Mouse (Mus musculus) heart, embryonic 11.5 days (tissue): ENCODE measurements around the gene Gm17018. TPM values are rescaled to one million over a fixed set of nuclear protein-coding genes. Genes with fewer than 3 reads are reported as not detected.
"Not testable (repeated sequence)": the region's sequence is repeated elsewhere in the genome, so short reads cannot be mapped to it uniquely, and the experiment has no call there.

Experiments
- ATAC-seq: fragments of 200-750 bp; cut with Nextera tagmentation; replicated peaks from 2 replicates; pipeline ENCODE4 v1.8.0; 2017; ENCODE audit warnings: moderate library complexity; ENCODE audit not compliant: insufficient number of reproducible peaks, low FRiP score, low TSS enrichment
- H3K27ac ChIP-seq: fragments of 300-500 bp; sonication (generic); 2 replicates; pipeline ENCODE4 v1.5.1; 2014; ENCODE audit warnings: mild to moderate bottlenecking, low read depth, low read length
- H3K27me3 ChIP-seq: fragments of 300-500 bp; sonication (generic); 2 replicates; pipeline ENCODE4 v1.6.1; 2014; ENCODE audit warnings: mild to moderate bottlenecking, low read length, mixed read lengths; ENCODE audit not compliant: control insufficient read depth, insufficient read depth
- H3K36me3 ChIP-seq: fragments of 300-500 bp; sonication (generic); 2 replicates; pipeline ENCODE4 v1.6.1; 2014; ENCODE audit warnings: mild to moderate bottlenecking, low read length, moderate library complexity, mixed read lengths; ENCODE audit not compliant: control insufficient read depth, insufficient read depth
- H3K4me1 ChIP-seq: fragments of 300-500 bp; sonication (generic); 2 replicates; pipeline ENCODE4 v1.6.1; 2014; ENCODE audit warnings: low read length; ENCODE audit not compliant: control insufficient read depth, insufficient read depth
- H3K4me2 ChIP-seq: fragments of 300-500 bp; sonication (generic); 2 replicates; pipeline ENCODE4 v1.6.1; 2014; ENCODE audit warnings: mild to moderate bottlenecking, moderate library complexity
- H3K4me3 ChIP-seq: fragments of 300-500 bp; sonication (generic); 2 replicates; pipeline ENCODE4 v1.5.1; 2014; ENCODE audit warnings: low read depth, low read length
- H3K9ac ChIP-seq: fragments of 300-500 bp; sonication (generic); 2 replicates; pipeline ENCODE4 v1.6.1; 2014; ENCODE audit warnings: mild to moderate bottlenecking, low read depth, low read length, moderate library complexity
- H3K9me3 ChIP-seq: fragments of 300-500 bp; sonication (generic); replicated peaks from 2 replicates; pipeline ENCODE4 v1.6.1; 2016; ENCODE audit warnings: low read length; ENCODE audit not compliant: control insufficient read depth
- WGBS: fragments of 180-500 bp; shearing (Covaris S2); extraction: QIAGEN DNeasy Blood & Tissue Kit; methylation state at CpG from one replicate; pipeline ENCODE4 v1.1.7; 2014; ENCODE audit not compliant: insufficient replicate concordance; 5-methylcytosine and 5-hydroxymethylcytosine counted together
- polyA plus RNA-seq: library from polyadenylated mRNA; unstranded; fragments of >200 nt; fragmentation: Nextera tagmentation; extraction: Ambion mirVana; gene quantifications from 2 replicates; pipeline ENCODE4 v1.2.1, GENCODE M21; 2014

Gm17018 gene
- polyA plus RNA-seq, 1 experiment from 2014 or later: 35.1 TPM

DNA sequence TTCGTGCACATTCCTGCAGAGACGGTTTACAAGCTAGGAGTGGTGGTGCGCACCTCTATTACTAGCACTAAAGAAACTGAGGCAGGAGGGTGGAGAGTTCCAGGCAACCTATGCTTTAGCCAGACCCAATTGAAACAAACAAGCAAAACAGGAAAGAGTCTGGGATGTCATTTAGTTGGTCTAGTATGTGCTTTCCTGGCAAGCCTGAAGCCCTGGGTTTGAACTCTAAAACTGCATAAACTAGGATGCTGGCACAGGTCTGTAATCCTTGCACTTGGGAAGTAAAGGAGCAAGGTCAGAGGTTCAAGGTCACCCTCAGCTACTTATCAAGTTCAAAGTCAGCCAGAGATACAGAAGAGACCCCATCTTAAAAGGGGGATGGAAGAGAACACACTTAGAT, 18.4 kb upstream of the Gm17018 start:
- Histone ChIP-seq H3K27me3 (peaks cover 68% of the 10 kb centered on the region), H3K4me3 (peak overlapping the region; percentile 44), H3K9ac (peak overlapping the region; percentile 25), H3K36me3 (no peaks in the 10 kb centered on the region), H3K9me3 (no peaks in the 10 kb centered on the region), H3K4me1 (peaks cover 7% of the 10 kb centered on the region), H3K4me2 (peak overlapping the region; percentile 78), H3K27ac (no peak overlapping the region)
- WGBS: 22% methylated on average over 3 of the region's 3 CpGs
- no peak for ATAC-seq

DNA sequence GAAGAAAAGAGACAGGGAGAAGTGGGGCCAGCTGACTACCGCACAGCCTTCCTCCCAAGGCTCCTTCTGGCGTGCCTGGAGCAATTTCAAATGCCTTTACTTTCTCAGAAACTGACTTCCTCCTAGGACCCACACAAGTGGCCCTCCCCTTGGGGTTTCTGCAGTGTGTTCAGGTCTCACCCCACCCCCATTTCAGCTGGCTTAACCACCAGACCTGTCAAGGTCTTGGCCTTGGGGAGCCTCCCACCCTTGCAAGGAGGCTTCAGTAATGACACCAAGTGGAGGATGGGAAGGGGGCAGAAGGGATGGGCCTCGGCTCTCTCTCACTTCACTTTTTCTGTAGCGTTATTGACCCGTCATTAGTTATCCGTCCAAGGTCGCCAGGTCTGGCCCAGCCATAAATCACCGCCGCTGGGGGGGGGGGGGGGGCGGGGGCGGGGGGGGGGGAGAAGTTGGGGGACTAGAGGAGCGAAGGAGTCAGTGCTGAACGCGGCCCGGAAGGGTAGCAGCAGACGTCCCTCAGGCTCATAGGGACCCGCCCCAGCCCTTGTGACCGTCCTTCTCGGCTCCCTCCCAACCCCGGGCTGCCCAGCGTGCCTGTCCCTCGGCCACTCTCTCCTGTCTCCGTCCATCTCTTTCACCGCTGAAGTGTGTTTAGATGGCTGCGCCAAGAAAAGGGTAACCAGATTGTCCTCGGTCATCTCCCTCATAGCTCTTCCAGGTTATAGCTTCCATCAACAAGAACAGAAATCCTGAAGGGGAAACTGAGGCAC, 16.1 kb upstream of the Gm17018 start:
- Histone ChIP-seq H3K27ac (no peak overlapping the region), H3K9ac (no peak overlapping the region), H3K9me3 (no peaks in the 10 kb centered on the region), H3K27me3 (peaks cover 61% of the 10 kb centered on the region), H3K4me2 (peak overlapping the region; percentile 72), H3K4me3 (peak overlapping the region; percentile 34), H3K4me1 (peaks cover 7% of the 10 kb centered on the region), H3K36me3 (no peaks in the 10 kb centered on the region)
- ATAC-seq: no peak; the same call in 1 of the 2 replicates
- 1% methylated on average over 19 of the region's 26 CpGs for WGBS

DNA sequence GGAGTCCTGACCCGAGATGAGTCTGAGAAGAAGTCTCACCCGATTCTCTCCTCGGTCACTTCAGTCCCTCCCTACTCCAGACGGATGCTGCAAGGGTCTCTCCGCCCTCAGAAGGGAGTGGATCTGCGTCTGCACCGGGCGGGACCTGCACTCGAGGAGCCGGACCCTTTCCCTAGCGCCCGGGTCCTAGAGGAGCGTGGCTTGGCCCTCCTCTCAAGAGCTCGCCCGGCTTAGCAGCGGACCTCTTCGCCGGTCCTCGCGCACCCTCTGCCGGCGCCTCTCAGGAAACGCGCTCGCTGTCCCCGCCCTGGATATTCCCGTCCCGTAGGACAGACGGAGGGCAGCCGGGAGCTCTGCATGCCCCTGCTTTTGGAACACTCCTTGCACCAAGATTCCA, 15.5 kb upstream of the Gm17018 start:
- Histone ChIP-seq H3K27me3 (peaks cover 58% of the 10 kb centered on the region), H3K9me3 (no peaks in the 10 kb centered on the region), H3K4me2 (peak overlapping the region; percentile 72), H3K4me3 (peak overlapping the region; percentile 34), H3K9ac (no peak overlapping the region), H3K36me3 (no peaks in the 10 kb centered on the region), H3K4me1 (peaks cover 7% of the 10 kb centered on the region), H3K27ac (no peak overlapping the region)
- under 1% methylated on average over 30 of the region's 30 CpGs for WGBS
- ATAC-seq: peak; percentile 53

DNA sequence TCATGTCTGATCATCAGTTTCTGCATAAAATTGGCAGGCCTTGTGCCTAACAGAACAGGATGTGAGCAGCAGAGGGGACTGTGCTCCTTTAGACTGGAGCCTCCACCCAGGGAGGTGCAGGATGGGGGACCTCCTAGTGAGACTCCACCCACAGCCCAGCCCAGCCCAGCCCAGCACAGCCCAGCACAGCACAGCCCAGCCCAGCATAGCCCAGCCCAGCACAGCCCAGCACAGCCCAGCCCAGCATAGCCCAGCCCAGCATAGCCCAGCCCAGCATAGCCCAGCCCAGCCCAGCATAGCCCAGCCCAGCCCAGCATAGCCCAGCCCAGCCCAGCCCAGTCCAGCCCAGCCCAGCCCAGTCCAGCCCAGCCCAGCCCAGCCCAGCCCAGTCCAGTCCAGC, 12.2 kb upstream of the Gm17018 start:
- H3K4me2 ChIP-seq, H3K9me3 ChIP-seq, H3K9ac ChIP-seq, H3K27ac ChIP-seq, H3K4me3 ChIP-seq, H3K36me3 ChIP-seq, H3K4me1 ChIP-seq: not testable (repeated sequence)
- peak; percentile 79 for ATAC-seq
- peaks cover 27% of the 10 kb centered on the region for H3K27me3 ChIP-seq

DNA sequence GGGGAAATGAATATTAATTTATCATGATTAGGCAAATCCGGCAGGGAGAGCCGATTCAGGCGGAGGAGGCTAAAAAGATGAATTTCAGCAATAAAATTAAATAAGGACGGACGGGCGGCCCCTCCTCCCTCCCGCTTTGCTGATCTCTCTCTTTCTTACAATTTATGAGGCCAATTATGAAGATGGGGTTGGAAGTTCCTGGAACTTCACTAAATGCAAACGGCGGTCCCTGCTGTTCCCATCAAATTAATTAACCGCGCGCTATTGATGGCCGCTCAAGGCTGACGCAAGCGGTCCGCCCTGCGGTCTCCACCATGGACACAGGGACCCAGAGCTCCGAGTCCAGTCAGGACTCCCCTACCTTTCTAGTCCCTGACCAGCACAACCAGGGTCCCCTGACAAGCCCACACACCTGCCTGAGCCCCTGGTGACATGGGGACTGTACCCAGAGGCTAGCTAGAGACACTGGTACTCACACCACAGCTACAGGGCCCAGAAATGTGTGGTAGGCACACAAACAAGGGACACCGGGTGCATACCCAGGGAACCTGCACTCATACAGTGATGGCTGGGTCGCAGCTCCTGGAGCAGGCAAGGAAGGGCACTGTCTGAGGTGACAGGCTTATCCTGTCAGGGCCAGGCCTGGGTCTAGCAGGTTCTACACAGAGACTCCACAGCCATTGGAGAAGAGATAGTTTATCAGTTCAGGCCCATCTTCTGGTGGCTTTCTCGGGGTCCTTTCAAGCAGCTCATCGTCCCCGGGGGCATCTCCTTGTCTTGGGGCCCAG, 11.1 kb upstream of the Gm17018 start:
- H3K4me1 ChIP-seq: peaks cover 2% of the 10 kb centered on the region; the same call in 1 of the 2 replicates
- peaks cover 9% of the 10 kb centered on the region; the same call in 1 of the 2 replicates for H3K36me3 ChIP-seq
- no peak for ATAC-seq
- H3K4me2 ChIP-seq: no peak overlapping the region
- WGBS: 77% methylated on average over 23 of the region's 23 CpGs
- H3K4me3 ChIP-seq: no peak overlapping the region
- H3K27ac ChIP-seq: no peak overlapping the region
- no peak overlapping the region for H3K9ac ChIP-seq
- no peaks in the 10 kb centered on the region for H3K9me3 ChIP-seq
- peaks cover 20% of the 10 kb centered on the region for H3K27me3 ChIP-seq

DNA sequence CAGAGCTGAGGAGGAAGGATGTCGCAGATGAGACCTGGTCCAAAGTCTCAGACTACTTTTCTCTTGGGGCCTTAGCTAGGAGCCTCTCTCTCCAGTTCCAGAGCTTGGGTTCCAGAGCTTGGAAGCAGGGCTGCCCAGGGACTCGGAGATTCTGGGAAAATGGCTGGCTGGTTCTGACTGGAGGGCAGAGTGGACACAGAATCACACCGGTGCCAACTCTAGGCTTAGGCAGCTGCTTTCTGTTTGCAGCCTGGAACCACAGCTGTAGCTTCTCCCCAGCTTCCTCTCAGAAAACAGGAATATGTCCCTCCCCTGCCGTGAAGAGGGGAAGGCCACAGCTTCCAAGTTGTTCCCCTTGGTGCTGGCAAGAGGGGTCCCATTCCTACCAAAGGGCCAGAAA, 10.5 kb upstream of the Gm17018 start:
- no peak overlapping the region for H3K9ac ChIP-seq
- peaks cover 15% of the 10 kb centered on the region for H3K36me3 ChIP-seq
- H3K27ac ChIP-seq: no peak overlapping the region
- H3K9me3 ChIP-seq: no peaks in the 10 kb centered on the region
- H3K4me2 ChIP-seq: no peak overlapping the region
- WGBS: 71% methylated on average over 4 of the region's 4 CpGs
- no peaks in the 10 kb centered on the region for H3K4me1 ChIP-seq
- no peak overlapping the region for H3K4me3 ChIP-seq
- no peak for ATAC-seq
- H3K27me3 ChIP-seq: peaks cover 20% of the 10 kb centered on the region

DNA sequence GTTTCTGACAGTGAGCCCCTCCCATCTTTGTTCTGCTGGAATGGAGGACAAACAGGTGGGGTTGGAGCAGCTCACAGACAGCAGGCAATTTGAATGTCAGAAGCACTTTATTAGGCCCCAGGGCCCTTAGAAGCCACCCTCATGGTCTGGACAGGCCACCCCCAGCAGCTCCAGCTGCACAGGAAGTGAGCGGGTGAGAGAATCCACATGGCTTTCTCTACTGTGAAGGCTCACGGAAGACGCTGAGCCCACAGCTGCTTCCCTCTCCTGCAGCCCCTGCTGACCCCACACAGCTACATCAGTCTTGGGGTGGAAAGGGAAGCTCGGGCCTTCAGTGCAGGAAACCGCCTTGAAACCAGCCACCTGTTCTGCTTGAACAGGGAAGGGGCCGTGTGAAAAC, 8.2 kb upstream of the Gm17018 start:
- WGBS: 65% methylated on average over 6 of the region's 6 CpGs
- no peak for ATAC-seq
- H3K36me3 ChIP-seq: peaks cover 19% of the 10 kb centered on the region
- H3K27ac ChIP-seq: no peak overlapping the region
- H3K4me2 ChIP-seq: no peak overlapping the region
- no peaks in the 10 kb centered on the region for H3K4me1 ChIP-seq
- 0 out of 2 replicates have a peak, but pooled peaks cover 2% of the 10 kb centered on the region for H3K27me3 ChIP-seq
- H3K9me3 ChIP-seq: no peaks in the 10 kb centered on the region
- no peak overlapping the region for H3K4me3 ChIP-seq
- H3K9ac ChIP-seq: no peak overlapping the region

DNA sequence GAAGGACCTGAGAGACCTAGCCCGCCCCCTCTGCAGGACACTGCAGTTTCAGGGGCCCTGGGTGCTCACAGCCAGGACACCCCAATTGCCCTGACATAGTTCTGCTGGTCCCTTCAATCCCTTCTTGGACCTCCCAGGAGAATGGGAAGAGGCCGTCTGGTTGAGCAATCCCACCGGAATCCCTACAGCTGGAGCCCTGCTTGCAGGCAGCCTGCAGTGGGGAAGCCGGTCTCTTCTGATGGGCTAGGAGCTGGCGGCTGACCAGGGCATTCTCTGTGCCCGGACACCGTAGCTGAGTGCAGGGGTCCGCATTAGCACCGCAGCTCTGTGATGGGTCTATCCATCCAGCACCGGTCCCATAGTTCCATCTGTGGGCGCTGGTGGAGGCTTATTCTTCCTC, 6.3 kb upstream of the Gm17018 start:
- peaks cover 19% of the 10 kb centered on the region for H3K36me3 ChIP-seq
- no peaks in the 10 kb centered on the region for H3K4me1 ChIP-seq
- H3K4me2 ChIP-seq: no peak overlapping the region
- WGBS: 91% methylated on average over 11 of the region's 11 CpGs
- no peak overlapping the region for H3K4me3 ChIP-seq
- H3K27me3 ChIP-seq: no peaks in the 10 kb centered on the region
- H3K9me3 ChIP-seq: no peaks in the 10 kb centered on the region
- no peak overlapping the region for H3K27ac ChIP-seq
- H3K9ac ChIP-seq: no peak overlapping the region
- no peak for ATAC-seq
